Mouse (Mus musculus) erythroblast, adult 5-6 weeks (primary cell): Measurements from ENCODE around the gene Tle4. TPM values are rescaled to one million over a fixed set of nuclear protein-coding genes. Genes with fewer than 3 reads are reported as not detected.

ENCODE experiments used
- ATAC-seq: replicated peaks from 2 replicates; pipeline ENCODE4 v1.8.0; 2016; ENCODE audit warnings: moderate number of reproducible peaks, mild to moderate bottlenecking, moderate TSS enrichment, inconsistent platforms; ENCODE audit not compliant: poor library complexity, low FRiP score, severe bottlenecking
- total RNA-seq, 2 experiments: library from RNA; stranded (forward) in 1 of 2; stranded (reverse) in 1 of 2; fragments of 150-400 nt in 1 of 2; fragments of 200-764, 138-1000 nt in 1 of 2; gene quantifications; 2 replicates each; pipeline versions ENCODE4 v1.2.3 to v1.2.4; 2015 to 2017; ENCODE audit warnings: low replicate concordance in 2 of 2

The Tle4 gene
- total RNA-seq, 2 experiments from 2014 or later, result 5.3 to 17.3 TPM

- no peak for ATAC-seq
Observed at GRCm38 (mm10) chr19:14594537-14594936, 3.3 kb downstream of the Tle4 start.

GRCm38 (mm10) chr19:14591809-14592535, 5.9 kb downstream of the Tle4 start:
- no peak for ATAC-seq

GRCm38 (mm10) chr19:14590154-14590553, 7.7 kb downstream of the Tle4 start:
- ATAC-seq, result no peak

DNA sequence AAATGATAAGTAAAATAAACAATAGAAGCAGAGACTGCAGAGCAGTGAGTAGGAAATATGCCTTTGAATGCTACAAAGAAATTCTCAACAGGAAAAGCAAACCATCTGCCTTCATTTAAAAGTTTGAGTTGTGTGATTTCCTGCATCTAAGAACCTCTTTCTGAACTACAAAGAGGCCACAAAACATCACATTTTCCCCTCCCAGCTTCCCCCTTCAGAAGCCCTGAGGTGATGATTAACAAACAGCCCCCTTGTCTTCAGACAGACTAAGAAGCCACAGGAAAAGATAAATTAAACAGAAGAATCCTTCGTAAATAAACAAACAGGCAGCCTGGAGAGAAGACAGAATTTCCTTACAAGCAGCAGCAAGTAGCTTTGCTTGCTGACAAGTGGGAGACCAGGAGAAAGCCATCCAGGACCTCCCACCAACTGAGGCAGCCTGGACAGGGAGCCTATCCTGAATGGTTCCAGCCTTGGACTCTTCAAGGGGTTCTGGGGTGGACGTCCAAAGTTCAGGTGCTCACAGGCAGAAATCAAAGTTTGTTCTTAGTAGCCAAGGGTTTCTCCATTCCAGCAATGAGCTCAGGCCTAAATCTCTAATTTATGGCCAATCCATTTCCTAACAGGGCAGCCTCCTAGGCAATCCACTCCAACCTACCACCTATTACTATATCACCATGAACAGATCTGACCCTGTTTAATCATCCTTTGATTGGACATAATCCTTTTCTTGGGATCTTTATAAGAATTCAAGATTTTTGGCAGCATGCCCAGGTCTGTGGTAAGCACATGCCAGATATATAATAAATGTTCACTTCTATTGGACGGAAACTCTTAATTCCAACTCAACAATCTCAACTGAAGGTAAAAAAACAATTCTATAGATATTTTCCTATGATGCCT, 9.4 kb downstream of the Tle4 start:
- no peak for ATAC-seq

DNA sequence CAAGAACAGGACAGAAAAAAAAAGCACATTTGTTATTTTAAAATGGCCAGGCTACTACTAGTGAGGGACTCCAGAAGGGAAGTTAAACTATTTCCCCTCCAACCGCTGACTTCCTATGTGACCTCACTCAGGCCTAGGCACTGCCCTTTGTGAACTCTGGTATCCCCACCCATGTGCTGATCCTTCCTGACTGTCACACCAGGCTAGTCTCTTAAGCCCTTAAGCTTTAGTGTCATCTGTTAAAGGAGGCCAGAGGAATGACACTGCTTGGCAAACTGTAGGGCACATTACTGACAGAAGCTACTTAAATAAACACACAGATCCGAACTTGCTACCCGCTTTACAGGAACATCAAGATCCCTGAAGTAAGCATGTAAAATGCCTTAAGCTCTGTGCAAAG, 11.7 kb downstream of the Tle4 start:
- no peak for ATAC-seq

DNA sequence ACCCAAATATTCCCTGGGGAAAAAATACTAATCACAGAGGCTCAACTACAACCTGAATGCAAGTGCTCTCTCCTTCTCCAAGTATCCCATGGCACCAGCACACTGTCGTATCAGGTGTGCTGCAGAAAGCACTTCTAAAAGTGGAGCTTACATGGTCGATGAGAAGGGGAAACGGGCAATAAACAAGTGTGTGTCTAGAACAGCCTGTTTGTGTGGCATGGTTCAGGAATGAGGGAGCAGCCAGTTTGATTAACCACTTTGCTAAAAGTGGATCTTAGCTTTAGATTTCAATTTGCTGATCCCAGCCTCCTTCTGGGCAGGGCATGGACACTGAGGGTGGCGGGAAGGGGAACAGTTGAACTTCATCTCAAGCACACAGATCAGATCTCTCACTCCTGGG, 12.1 kb downstream of the Tle4 start:
- ATAC-seq, result no peak

- no peak for ATAC-seq
Observed at GRCm38 (mm10) chr19:14585235-14585634, 12.6 kb downstream of the Tle4 start.

- no peak for ATAC-seq
Observed at GRCm38 (mm10) chr19:14578698-14579097, 19.2 kb downstream of the Tle4 start.

DNA sequence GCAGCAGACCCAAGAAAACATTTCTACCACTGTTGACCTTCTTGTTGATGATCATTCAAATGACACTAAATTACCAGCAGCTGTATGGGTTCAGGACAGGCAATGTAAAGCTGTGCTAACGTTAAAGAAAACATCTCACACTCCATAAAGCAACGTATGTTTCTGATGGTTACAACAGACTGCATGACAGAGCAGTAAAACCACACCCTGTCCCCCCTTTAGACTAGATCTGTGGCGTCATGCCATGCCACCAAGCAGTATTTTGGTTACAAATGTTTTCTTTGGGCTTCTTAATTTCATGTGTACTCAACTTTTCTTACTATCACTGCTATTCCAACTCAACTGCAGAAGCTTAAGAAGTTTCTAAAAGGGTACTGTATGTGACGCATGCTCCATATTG, 19.8 kb downstream of the Tle4 start:
- ATAC-seq, result no peak

GRCm38 (mm10) chr19:14576311-14576710, 21.5 kb downstream of the Tle4 start:
- ATAC-seq, result no peak

- ATAC-seq, result no peak
Observed at GRCm38 (mm10) chr19:14568879-14569278, 29.0 kb downstream of the Tle4 start.

DNA sequence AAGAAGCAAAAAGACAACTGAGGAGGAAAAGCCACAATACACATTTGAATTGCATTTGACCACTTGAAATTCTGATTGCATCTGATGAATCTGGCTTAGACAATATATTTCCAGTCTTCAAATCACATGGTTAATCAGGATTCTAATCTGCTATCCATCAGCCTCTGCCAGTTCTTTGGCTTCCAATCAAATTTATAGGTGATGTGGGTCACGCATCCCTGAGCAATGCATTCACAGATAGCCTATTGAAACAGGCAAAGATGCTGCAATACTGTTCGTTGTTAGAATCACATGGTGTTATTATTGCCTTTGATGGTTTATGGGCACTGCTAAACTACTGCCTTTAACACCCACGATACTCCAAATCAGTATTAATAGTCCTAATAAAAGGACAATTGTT, 30.8 kb downstream of the Tle4 start:
- no peak for ATAC-seq

DNA sequence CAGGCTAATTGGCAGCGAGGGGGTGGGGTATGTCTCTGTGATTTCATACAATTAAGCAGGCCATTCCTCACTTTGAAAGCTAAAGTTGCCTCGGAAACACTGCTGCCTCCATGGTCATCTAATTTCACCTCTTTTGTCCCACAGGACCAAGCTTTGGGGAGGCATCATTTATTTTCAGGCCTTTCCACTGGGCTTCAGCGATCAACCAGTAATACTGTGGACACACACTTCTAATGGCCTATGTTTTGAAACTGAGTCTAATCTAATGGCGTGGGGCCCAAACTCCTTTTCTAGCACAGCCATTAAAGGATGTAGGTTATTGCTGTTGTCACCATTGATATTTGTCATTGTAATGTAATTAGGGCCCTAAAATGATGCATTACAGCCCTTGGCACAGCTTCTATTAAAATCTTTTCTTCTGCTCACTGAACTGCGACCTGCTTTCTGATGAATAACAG, 31.3 kb downstream of the Tle4 start:
- no peak for ATAC-seq

DNA sequence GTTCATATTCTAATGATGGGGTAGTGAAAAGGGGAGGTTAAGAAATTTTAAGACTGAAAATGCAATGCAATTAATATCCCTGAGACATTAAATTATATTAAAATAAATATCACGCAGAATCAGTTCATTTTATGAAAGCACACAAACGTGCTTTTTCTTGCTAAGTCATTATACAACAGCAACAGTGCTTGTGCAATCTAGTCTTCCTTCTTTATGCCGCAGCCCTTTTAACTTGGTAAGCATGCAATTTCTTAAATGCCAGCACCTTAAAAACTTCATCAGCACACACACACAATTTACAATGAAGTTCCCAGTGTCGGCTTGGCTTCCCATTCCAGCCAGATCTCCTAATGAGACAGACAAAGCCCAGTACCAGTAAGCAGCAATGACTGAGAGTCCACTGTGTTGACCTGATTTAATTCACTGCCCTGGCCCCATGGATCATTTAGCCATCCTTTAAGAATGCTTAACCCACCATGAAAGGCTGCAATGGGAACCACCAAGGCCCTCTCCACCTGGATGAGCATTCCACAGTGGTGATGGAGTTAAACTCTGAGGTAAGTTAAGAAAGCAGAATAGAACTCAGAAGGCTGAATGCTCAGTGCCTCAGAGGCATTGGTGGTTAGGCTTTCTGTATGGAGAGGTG, 32.3 kb downstream of the Tle4 start:
- no peak for ATAC-seq

DNA sequence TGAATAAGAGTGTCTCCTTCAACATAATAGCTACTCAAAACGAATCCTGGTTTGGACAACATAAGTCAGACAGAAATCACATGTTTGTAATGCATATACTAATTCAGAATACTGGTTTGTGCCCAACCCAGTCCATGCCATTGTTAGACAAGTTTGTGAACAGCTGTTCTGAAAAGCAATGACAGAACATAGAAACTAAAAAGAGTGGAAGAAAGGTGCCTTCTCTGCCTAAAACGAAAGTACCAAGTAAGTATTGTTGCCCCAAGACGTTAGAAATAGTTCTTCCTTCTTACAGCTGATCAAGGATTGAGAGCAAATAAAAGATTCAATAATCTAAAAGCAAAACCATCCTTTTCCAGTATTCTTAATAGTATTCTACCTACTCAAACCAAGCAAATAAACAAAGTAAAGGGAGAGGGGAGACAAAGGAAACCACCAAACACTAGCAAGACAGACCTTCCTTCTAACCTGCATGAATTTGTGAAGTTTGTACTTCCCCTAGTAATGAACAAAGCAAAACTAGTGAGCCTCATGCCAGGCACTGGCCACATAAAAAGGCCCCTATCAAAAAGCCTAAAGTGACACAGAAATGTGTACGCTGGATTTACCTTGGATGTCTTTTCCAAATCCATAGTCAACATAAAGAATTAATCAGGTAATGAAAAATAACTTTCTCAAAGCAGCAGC, 34.4 kb downstream of the Tle4 start:
- no peak for ATAC-seq

- ATAC-seq, result no peak
Observed at GRCm38 (mm10) chr19:14547871-14548270, 50.0 kb downstream of the Tle4 start.

- ATAC-seq, result no peak
Observed at GRCm38 (mm10) chr19:14547133-14547842, 50.6 kb downstream of the Tle4 start.

GRCm38 (mm10) chr19:14545485-14545884, 52.4 kb downstream of the Tle4 start:
- ATAC-seq, result no peak

DNA sequence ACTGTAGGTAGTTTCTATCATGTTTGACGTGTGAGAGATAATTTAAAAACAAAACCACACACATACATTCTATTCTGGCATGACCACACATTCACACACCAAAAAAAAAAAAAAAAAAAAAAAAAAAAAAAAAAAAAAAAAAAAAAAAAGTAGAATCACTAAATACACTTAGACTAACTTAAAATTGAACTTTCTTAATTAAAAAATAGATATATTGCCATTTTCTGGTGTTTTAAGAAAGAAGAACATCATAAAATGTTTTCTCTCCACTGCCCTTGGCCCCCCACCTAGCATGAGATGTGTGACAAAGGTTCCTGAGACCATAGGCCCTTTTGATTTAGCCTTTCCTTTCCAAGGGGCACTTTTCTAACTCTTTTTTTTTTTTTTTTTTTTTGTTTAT, 54.5 kb downstream of the Tle4 start:
- no peak for ATAC-seq
